Mouse (Mus musculus) ES-E14 (cell line): ENCODE measurements around the gene Rps3a1.

Experiments
- CHD2 ChIP-seq: IDR thresholded peaks from 2 replicates; pipeline ENCODE4 v1.6.1; 2014; ENCODE audit warnings: mild to moderate bottlenecking, low read depth, low read length, inconsistent platforms
- HCFC1 ChIP-seq: IDR thresholded peaks from 2 replicates; pipeline ENCODE4 v1.6.1; 2012; ENCODE audit warnings: low read length, inconsistent platforms, borderline replicate concordance; ENCODE audit not compliant: insufficient read depth
- MAFK ChIP-seq: IDR thresholded peaks from 2 replicates; pipeline ENCODE4 v1.6.1; 2014; ENCODE audit warnings: mild to moderate bottlenecking, low read depth, low read length, inconsistent platforms; ENCODE audit not compliant: insufficient read depth
- ZNF384 ChIP-seq: IDR thresholded peaks from 2 replicates; pipeline ENCODE4 v1.6.1; 2012; ENCODE audit warnings: low read depth, low read length, inconsistent platforms

DNA sequence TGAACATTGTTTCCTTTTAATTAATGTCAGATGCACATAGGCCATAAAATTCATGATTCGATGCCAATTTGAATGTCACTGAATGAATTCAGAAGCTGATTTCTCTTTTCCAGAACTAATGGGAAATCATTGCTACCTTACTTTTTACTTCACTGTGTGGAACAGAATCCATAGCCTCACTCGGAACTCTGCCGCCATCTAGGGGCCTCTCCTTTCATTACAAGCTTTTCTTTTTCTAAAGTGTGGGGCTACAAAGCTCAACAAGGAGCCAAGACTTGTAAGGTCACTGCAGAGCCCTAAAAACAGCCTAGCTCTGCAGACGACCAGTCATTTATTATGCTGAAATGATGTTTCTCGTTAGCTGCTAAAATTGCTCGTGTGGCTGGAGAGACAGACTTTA is 12.7 kb downstream of the Rps3a1 start:
- TF ChIP-seq HCFC1, result no peak
- TF ChIP-seq MAFK, result no peak
- TF ChIP-seq CHD2, result no peak
- no peak for TF ChIP-seq ZNF384
